Mouse (Mus musculus): ENCODE measurements at regions not wholly inside any gene's neighbourhood (a gene's known extent, or its start where the extent isn't known, plus 50 kb on each side); places are given as distances from the start of the nearest gene placed in this dataset.

DNA sequence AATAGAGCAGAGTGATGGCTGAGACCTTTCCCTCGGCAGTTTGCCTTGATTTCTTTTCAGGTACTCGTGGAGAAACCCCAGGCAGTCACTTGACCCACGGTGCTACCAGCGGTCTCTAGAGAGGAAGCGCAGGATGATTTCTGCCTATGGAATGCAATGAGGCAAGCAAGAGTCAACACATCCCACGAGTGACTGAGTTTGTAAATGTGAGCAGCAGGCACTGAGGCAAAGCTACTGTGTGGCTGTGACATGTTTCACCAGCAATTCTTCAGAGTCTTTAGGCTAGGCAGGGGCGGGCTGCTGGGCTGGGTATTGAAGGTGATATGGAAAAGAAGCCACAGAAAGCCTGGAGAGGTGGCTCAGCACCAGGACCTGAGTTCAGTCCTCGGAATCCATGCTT is 187.4 kb upstream of the BB014433 start:
- TF ChIP-seq EP300 (optimal IDR thresholded peaks at IDR 0.05) (no peak), CTCF (IDR thresholded peaks at IDR 0.05; ENCODE audit: low read depth) (no peak)

Measured in stomach, postnatal 0 days (tissue).